Mouse (Mus musculus) A20 (cell line): Measurements from ENCODE around the gene Pola1.
A peak's percentile ranks its signal among the peaks of the same experiment; 100 is the strongest.

Experiments used
- DNase-seq: peaks from one replicate; pipeline ENCODE4 v3.0.0-alpha.2; 2011; ENCODE audit warnings: low read depth, low spot score

The Pola1 gene

DNA sequence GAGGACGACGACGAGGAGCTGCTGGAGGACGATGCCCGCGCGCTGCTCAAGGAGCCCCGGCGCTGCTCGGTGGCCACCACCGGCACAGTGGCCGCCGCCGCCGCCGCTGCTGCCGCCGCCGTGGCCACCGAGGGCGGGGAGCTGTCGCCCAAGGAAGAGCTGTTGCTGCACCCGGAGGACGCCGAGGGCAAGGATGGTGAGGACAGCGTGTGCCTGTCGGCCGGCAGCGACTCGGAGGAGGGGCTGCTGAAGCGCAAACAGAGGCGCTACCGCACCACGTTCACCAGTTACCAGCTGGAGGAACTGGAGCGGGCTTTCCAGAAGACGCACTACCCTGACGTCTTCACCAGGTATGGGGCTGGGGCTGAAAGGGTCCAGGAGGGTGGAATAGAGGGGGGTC, 342.9 kb downstream of the Pola1 start:
- DNase-seq = no peak

DNA sequence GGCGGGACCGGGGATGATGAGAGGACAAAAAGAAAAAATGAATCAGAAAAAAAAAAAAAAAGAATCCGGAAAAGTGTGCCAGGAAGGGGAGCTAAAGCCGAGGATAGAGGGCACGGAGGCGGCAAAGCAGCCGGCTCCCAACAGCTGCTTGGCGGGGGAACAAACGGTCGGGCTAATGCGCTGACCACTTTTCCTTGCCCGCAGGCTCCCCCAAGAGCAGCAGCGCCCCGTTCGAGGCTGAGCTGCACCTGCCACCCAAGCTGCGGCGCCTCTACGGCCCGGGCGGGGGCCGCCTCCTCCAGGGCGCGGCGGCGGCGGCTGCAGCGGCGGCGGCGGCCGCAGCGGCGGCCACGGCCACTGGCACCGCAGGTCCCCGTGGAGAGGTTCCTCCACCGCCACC, 343.6 kb downstream of the Pola1 start:
- DNase-seq = peak; percentile 47

DNA sequence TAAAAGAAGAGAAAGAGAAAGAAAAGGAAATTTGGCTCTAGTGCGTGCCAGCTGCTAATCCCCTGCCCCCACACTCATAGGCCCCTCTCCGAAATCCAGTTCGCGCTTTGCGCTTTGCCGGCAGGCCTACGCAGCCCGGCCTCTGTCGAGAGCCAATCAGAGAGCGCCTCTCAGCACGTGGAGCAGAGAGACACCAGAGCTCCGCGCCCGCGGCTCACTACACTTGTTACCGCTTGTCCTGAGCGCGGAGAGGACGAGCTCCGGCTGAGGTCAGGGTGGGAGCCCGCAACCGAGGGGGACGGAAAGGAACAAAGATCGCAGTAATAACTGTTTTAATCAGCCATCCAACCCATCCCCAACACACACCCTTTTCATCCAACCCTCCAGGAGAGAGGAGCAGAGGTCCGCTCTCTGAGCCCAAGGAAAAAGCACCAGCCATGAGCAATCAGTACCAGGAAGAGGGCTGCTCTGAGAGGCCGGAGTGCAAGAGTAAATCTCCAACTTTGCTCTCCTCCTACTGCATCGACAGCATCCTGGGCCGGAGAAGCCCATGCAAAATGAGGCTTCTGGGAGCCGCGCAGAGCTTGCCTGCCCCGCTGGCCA, 345.6 kb downstream of the Pola1 start, which contains the start of gene Arx:
Arx (plus strand) TSS at position 155 of the 603 bp plus-strand sequence.
- DNase-seq = no peak

DNA sequence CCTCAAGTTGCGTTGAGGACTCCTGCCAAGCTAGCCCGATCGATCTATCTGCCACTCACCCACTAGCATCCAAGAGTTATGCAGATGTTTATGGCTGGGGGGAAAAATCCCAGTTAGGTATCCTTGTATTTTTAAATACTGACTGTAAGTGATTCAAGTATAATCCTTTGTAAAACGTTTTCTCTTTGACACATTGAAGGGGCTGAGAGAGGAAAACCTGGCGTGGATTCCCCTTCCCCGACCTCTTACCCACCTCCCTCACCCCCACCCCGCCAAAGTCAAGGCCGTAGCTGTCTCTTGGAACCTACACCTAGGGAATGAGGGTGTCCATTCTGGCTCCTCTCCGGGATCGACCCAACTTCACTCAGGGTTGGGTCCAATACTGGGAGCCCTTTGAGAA, 346.9 kb downstream of the Pola1 start:
- no peak for DNase-seq

DNA sequence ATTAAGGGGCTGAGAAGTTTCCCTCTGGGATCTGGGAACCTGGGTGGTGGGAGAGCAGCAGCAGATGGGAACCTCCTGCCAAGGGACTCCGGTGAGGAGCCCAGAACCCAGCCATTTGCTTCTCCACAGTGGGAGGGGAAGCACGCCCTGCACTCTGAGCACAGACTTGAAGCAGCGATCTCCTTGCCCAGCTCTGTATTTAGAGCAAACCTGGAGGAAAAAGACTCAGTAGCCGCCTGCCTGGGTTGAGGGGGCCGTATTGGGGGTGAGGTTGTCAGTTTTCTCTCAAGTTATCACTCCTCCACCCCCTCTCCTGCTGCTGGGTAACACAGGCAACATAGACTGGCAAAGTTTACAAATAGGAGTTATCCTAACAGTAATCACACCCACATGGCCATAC, 350.2 kb downstream of the Pola1 start:
- no peak for DNase-seq

DNA sequence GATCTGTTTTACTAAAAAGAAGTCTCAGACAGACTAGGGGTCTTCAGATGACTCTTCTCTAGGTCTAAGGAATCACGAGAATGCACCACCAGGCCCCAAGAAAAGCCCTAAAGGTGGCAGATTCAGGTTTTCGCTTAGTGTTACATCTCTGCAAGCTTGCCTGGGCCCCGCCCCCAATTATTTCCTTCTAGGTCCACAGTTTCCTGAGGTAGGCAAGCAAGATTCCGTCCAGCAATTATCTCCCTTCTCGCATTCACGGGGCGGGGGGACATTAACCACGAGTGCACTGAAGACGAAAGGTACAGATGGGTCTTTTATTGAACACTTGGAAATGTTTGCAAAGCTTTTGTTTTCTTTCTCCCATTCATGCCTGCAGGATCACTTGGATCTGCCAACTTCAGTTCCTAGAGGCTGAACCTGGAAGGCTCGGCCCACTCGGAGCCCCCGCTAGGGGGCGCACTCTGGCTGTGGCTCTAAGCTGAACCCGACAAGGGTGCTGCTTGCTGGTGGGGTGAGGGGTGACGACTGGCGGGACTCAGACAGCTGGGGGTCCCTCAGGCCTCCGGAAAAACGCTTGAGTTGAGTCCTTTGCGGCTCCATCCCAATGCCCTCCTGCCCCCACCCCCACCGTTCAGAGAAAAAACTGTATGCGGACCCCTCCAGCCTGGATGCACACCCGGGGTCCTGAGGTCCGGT, 350.8 kb downstream of the Pola1 start:
- peak; percentile 50 for DNase-seq

DNA sequence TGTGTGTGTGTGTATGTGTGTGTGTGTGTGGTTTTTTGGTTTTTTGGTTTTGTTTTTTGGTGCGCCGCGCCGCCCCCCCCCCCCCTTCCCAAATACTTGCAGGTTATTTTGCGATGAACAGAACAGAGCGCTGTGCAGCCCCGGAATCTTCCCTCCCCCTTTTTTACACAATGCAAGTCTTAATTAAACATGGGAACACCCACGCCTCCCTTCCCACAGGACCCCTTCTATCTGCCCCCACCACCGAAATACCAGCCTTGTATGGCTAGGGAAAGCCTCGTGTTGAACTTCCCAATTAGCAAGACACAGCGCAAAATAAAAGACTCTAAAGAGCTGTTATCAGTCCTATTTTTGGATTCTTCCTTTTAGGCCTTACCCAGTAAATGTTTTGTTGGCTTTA, 352.0 kb downstream of the Pola1 start:
- no peak for DNase-seq

DNA sequence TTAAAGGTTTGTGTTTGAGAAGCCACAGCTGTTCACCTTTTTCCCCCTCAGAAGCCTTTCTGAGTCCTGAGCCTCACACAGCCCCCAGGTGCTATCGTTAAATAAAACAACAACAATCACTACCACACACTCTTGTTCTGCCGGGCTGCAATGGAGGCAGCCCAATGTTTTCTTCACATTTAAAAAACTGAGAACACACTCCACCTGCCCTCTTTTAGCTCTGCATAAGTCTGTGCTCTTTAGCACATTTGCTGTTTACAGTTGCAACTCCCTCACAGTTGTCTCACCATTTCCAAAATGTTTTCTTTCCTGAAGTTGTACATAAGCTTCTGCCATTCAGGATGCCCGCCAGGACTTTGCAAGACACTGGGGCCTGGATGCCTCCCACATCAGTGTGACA, 356.3 kb downstream of the Pola1 start:
- DNase-seq = no peak
